Mouse (Mus musculus) embryonic fibroblast, embryonic 13.5 days (primary cell): ENCODE measurements around the gene Fam89b. TPM values are rescaled to one million over a fixed set of nuclear protein-coding genes. Genes with fewer than 3 reads are reported as not detected.

Source experiments
- H3K27ac ChIP-seq: 2 replicates; pipeline ENCODE4 v1.5.1; 2012; ENCODE audit warnings: low read length, control low read depth, inconsistent platforms; ENCODE audit not compliant: insufficient read depth
- H3K4me1 ChIP-seq: 2 replicates; pipeline ENCODE4 v1.6.1; 2011; ENCODE audit warnings: low read length; ENCODE audit not compliant: control insufficient read depth, insufficient read depth
- H3K4me3 ChIP-seq: 2 replicates; pipeline ENCODE4 v1.5.1; 2011; ENCODE audit warnings: mild to moderate bottlenecking, control low read depth, low read length; ENCODE audit not compliant: insufficient read depth
- CTCF ChIP-seq: IDR thresholded peaks from 2 replicates; pipeline ENCODE4 v1.5.1; 2011; ENCODE audit warnings: mild to moderate bottlenecking, control low read depth, low read length, moderate library complexity, borderline replicate concordance; ENCODE audit not compliant: insufficient read depth
- POLR2A ChIP-seq: IDR thresholded peaks from 2 replicates; pipeline ENCODE4 v1.6.1; 2011; ENCODE audit warnings: low read depth, mild to moderate bottlenecking, control low read depth, low read length, moderate library complexity
- polyA plus RNA-seq: library from polyadenylated mRNA; stranded (reverse); fragments of >200 nt; gene quantifications from 2 replicates; pipeline ENCODE4 v1.2.4, GENCODE M21; 2011; ENCODE audit warnings: low read depth; ENCODE audit not compliant: missing spikeins, insufficient read length

The Fam89b gene
- polyA plus RNA-seq, 1 experiment: 54.8 TPM

- no peak for TF ChIP-seq CTCF
- TF ChIP-seq POLR2A: peak; percentile 45; the same call in 1 of the 2 replicates
- peak overlapping the region; percentile 83 for H3K4me3 ChIP-seq
- peaks cover 13% of the 10 kb centered on the region; the same call in 1 of the 2 replicates for H3K4me1 ChIP-seq
- H3K27ac ChIP-seq: peak overlapping the region; percentile 97
These were observed 4.3 kb downstream of the Fam89b start for GRCm38 (mm10) chr19:5725029-5725707.

- TF ChIP-seq CTCF: no peak
- TF ChIP-seq POLR2A: peak; percentile 81
- H3K27ac ChIP-seq: peak overlapping the region; percentile 97
- peaks cover 13% of the 10 kb centered on the region; the same call in 1 of the 2 replicates for H3K4me1 ChIP-seq
- peak overlapping the region; percentile 83 for H3K4me3 ChIP-seq
These were observed 4.9 kb downstream of the Fam89b start for GRCm38 (mm10) chr19:5724549-5724941.

DNA sequence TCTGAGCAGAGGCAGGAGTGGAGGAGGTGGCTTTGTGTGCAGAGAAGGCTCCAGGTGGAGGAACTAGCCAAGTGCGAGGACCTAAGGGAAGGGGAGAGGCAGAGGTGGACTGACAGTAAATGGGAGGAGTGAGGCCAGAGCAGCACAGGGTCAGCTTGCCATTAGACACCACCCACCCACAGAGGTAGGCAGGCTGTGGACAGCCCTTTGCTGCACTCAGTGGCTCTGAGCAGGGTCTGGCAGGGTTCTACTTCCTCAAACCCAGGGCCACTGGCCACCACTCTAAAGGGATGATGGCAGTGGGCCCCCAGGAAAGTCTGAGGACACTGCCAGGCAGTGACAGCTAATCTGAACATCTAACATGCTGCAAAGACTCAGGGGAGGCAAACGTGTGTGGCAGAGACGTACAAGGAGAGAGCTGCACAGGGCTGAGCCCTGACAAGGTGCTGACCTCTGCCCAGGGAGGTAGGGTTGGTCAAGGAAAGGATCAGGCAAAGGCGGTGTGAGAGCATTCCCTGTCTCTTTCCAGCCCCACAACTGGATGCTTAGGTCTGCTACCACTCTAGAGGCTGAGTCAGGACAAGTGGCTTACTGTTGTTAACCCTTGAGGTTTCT lies 5.4 kb downstream of the Fam89b start:
- peak overlapping the region; percentile 37 for H3K4me3 ChIP-seq
- peak overlapping the region; percentile 97 for H3K27ac ChIP-seq
- TF ChIP-seq CTCF (no peak), POLR2A (no peak)
- H3K4me1 ChIP-seq: peaks cover 13% of the 10 kb centered on the region; the same call in 1 of the 2 replicates

GRCm38 (mm10) chr19:5722848-5723425 lies 6.5 kb downstream of the Fam89b start:
- no peak overlapping the region for H3K27ac ChIP-seq
- no peak overlapping the region for H3K4me3 ChIP-seq
- H3K4me1 ChIP-seq: peaks cover 13% of the 10 kb centered on the region; the same call in 1 of the 2 replicates
- TF ChIP-seq CTCF (no peak), POLR2A (no peak)

- Histone ChIP-seq H3K4me1 (peaks cover 14% of the 10 kb centered on the region; the same call in 1 of the 2 replicates), H3K27ac (no peak overlapping the region), H3K4me3 (no peak overlapping the region)
- no peak for TF ChIP-seq CTCF
- TF ChIP-seq POLR2A: no peak
These were observed 8.2 kb downstream of the Fam89b start for GRCm38 (mm10) chr19:5721233-5721632.

DNA sequence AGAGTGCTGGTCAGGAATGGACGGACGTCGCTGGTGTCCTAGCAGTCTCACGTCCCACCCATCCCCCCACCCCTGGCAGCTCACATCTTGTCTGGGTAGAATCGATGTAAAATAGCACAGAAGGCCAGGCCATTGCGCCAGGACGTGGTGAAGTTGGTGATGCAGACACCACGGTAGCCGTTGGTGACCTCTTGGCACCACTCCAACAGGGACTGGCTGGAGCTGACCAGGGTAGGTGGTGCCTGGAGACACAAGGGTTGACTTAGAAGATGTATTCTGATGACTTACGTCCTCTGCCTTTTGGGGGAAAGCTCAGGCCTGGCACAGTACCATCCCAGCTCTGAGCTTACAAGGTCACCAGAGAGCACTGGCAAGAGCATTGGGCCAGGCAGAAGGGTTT lies 12.5 kb downstream of the Fam89b start:
- Histone ChIP-seq H3K27ac (no peak overlapping the region), H3K4me1 (peaks cover 14% of the 10 kb centered on the region; the same call in 1 of the 2 replicates), H3K4me3 (no peak overlapping the region)
- no peak for TF ChIP-seq CTCF

- TF ChIP-seq POLR2A (no peak), CTCF (0 out of 2 replicates have a peak, but pooled peaks have one; percentile 0)
- Histone ChIP-seq H3K4me3 (no peak overlapping the region), H3K4me1 (peaks cover 14% of the 10 kb centered on the region; the same call in 1 of the 2 replicates), H3K27ac (no peak overlapping the region)
These were observed 13.4 kb downstream of the Fam89b start for GRCm38 (mm10) chr19:5715793-5716688.

DNA sequence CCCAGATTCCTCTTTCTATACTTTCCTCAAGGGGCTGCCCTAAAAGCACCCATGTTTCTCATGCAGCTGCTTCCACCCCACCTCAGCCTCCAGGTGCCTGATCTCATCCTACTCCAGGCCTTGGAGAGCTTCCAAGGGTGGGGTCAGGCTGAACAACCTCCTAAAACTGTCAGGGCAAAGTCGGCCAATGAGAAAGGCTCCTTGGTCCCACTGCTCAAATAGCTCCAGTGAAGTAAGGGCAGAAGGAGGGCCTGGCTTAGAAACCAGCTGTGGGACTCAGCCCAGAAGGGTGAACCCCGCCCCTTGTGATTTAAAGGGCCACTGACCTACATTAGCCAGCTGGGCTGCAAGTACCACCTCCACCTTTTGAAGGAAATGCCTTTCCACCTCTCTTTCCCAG lies 15.7 kb downstream of the Fam89b start:
- 0 out of 2 replicates have a peak overlapping the region, but pooled peaks have one; percentile 1 for H3K27ac ChIP-seq
- H3K4me3 ChIP-seq: no peak overlapping the region
- no peak for TF ChIP-seq CTCF
- TF ChIP-seq POLR2A: no peak

DNA sequence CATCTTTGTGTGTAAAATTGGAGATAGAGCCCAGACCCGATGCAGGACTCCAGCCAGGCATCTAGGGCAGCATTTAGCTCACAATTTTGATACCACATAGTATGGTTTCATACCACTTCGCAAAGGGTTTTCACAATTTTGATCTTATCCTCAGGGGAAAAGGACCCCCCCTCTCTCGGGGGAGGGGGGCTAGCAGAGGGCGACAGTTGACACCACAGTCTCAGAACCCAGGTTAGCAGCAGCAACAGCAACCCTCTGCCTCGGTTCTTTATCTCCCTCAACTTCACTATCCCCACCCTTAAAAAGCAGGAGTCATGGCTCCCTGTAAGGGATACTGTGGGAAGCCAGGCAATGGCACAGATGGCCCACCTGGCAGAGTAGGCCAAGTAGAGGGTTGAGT lies 16.2 kb downstream of the Fam89b start:
- TF ChIP-seq CTCF (no peak), POLR2A (no peak)
- H3K27ac ChIP-seq: 0 out of 2 replicates have a peak overlapping the region, but pooled peaks have one; percentile 1
- H3K4me1 ChIP-seq: peaks cover 14% of the 10 kb centered on the region; the same call in 1 of the 2 replicates
- H3K4me3 ChIP-seq: no peak overlapping the region

More for the DNA sequence above, 15.7 kb downstream of the Fam89b start:
- peaks cover 14% of the 10 kb centered on the region; the same call in 1 of the 2 replicates for H3K4me1 ChIP-seq
